In genomic region chr13:54113819-54114550, GRCm38 (mm10) we compare ENCODE assay signal across 8 mouse cellular contexts. TPM values are rescaled to one million over a fixed set of nuclear protein-coding genes. Genes with fewer than 3 reads are reported as not detected.
A peak's percentile ranks its signal among the peaks of the same experiment; 100 is the strongest.
DNase-seq lines count a peak whose midpoint lies in the region; ATAC-seq lines count a peak whose summit lies in the region.

No protein-coding gene starts in this region.

- no peak for ATAC-seq in liver, embryonic 13.5 days (ENCODE audit: low read depth)
- ATAC-seq in neutrophil, adult 5-6 weeks (ENCODE audit: extremely low read depth, insufficient number of reproducible peaks, low FRiP score, poor library complexity, severe bottlenecking): peak; percentile 62; the same call in 1 of the 2 replicates

- H3K9ac ChIP-seq in liver, embryonic 13.5 days: no peak overlapping the region

- H3K27me3 ChIP-seq in liver, embryonic 13.5 days: no peaks in the 10 kb centered on the region

- no peak overlapping the region for H3K4me3 ChIP-seq in liver, embryonic 13.5 days (replicated peaks)

- 44% methylated on average over 11 of the region's 11 CpGs for WGBS in liver, embryonic 13.5 days (ENCODE audit: insufficient replicate concordance)

- H3K9me3 ChIP-seq in liver, embryonic 13.5 days (replicated peaks): no peaks in the 10 kb centered on the region

- H3K4me1 ChIP-seq in liver, embryonic 13.5 days (replicated peaks): no peaks in the 10 kb centered on the region

- H3K4me2 ChIP-seq in liver, embryonic 13.5 days: no peak overlapping the region

- no peaks in the 10 kb centered on the region for H3K36me3 ChIP-seq in liver, embryonic 13.5 days

- H3K27ac ChIP-seq in liver, embryonic 13.5 days: no peak overlapping the region

- DNase-seq in A20 (ENCODE audit: low read depth, low spot score) (peak; percentile 61), adipocyte (ENCODE audit: low spot score) (peak; percentile 80)
- peak; percentile 78 to 86 for DNase-seq in cerebellum, postnatal 4 days (ENCODE audit: low spot score in 2 of 2)
- peak; percentile 70 for DNase-seq in gastrocnemius, postnatal 10 days
- peak; percentile 59 for DNase-seq in kidney, adult 9 months
- DNase-seq in liver, embryonic 13.5 days: peak; percentile 3
- DNase-seq in testis, postnatal 10 days (ENCODE audit: low spot score): peak; percentile 85

RNA-seq across cellular contexts. Expression of gene Sfxn1, which starts 42.3 kb away (rescaled TPM):
- total RNA-seq in gastrocnemius, postnatal 10 days (2021): 1 to 10 TPM; 7.0 to 8.4 TPM
- polyA plus RNA-seq in liver, embryonic 13.5 days (2015; fragmentation: Nextera tagmentation; extraction: Ambion mirVana): 75.0 and 78.7 TPM in 2 replicates
- total RNA-seq in neutrophil, adult 5-6 weeks (2017): 13.3 and 18.3 TPM in 2 replicates

RNA-seq across cellular contexts. Expression of gene Drd1, which starts 58.5 kb away (rescaled TPM):
- total RNA-seq in gastrocnemius, postnatal 10 days (2021): under 1 TPM; 0.23 to 0.33 TPM
- polyA plus RNA-seq in liver, embryonic 13.5 days (2015; fragmentation: Nextera tagmentation; extraction: Ambion mirVana): not detected in 2 replicates
- not detected in 2 replicates for total RNA-seq in neutrophil, adult 5-6 weeks (2017)

Comparison
In these comparisons a context has a peak if more than half of its experiments do, and no peak if none do; other contexts are left out.
1. DNase-seq: peak in every context shown above with its lines; median percentile 85 in testis, postnatal 10 days; 82 in cerebellum, postnatal 4 days; 80 in adipocyte; 70 in gastrocnemius, postnatal 10 days; 61 in A20; 59 in kidney, adult 9 months; 3 in liver, embryonic 13.5 days.